Mouse (Mus musculus): Measurements from ENCODE around the gene Slc22a2.
"Not testable (repeated sequence)": the region's sequence is repeated elsewhere in the genome, so short reads cannot be mapped to it uniquely, and the experiment has no call there.

Slc22a2 gene

DNA sequence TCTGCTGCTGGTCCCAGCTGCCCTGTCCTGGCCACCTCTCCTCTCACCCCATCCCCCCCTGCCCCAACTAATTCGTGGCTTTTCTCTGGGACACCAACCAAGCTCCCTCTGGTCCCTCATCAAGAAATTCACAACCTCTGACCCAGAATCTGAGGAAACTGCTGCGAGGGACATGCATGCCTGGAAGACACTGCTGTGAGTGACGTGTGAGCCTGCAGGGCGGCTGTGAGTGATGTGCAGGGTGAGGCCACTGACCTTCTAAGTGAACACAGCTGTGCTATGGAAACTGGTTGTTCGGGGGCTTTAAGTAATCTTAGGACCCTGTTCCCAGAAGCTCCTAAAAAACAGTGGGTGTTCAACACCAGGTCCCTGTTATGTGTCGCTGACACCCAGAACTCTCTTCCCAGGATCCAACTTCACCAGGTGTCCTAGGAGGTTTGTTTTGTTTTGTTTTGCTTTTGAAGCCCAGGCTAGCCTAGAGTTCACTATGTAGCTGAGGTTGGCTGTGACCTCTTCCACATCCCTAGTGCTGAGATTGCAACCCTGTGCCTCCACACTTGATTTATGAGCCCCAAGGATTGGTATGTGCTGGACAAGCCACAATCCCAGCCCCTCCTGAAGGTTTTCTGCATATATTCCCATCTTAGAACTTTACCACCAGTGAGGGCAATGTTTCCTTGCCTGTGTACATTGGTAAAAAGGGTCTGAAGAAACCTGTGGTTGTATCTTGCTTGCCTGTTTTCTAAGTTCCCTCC, 47.2 kb downstream of the Slc22a2 start:
- intact Hi-C loops (cut with DNase I): no loop called here

- intact Hi-C loops (cut with DNase I): no loop called here
These were observed 48.1 kb downstream of the Slc22a2 start for GRCm38 (mm10) chr17:12631771-12632600.

DNA sequence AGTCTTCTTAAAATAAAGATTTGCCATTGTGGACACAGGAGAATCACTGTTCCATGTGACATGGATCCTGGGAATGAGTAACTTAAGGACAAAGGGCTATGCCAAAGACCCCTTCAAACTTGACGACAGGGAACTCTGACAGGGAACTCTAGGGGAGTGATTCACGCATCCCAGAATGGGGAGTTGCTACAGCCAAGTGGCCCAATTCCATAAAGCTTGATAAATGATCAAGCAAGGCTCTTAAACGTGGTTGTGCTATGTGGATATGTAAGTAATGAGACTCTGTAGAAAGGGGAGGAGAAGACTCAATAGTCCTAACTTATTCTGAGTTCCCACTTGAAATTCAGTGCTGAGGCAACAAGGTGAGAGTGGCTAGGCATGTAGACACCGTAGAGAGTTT, 50.9 kb downstream of the Slc22a2 start:
- intact Hi-C loops (cut with DNase I): no loop called here

- intact Hi-C loops (cut with DNase I): no loop called here
These were observed 55.7 kb downstream of the Slc22a2 start for GRCm38 (mm10) chr17:12639585-12639984.

GRCm38 (mm10) chr17:12641087-12641486, 57.2 kb downstream of the Slc22a2 start:
- intact Hi-C loops (cut with DNase I): no loop called here

GRCm38 (mm10) chr17:12645461-12645860, 61.5 kb downstream of the Slc22a2 start:
- intact Hi-C loops (cut with DNase I): no loop called here

DNA sequence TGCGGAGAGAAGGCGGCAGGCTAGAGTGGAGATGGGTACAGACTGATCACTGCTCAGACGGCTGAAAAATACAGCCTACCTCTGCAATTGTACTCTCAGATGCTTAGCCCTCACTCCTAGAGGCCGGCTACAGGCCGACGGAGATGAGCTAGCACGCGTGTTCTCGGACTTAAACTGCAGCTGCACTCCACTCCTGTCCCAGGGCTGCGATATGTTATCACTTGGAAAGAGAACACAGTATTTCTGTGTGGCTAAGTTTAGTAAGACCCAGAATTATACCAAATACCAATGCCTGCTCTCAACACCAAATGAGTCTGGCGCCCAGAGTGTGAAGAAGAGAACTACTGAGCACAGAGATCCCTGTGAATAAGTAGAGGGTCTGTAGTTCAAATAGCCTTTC, 68.7 kb downstream of the Slc22a2 start:
- intact Hi-C loops (cut with DNase I): no loop called here

- intact Hi-C loops (cut with DNase I): no loop called here
These were observed 70.1 kb downstream of the Slc22a2 start for GRCm38 (mm10) chr17:12654061-12654460.

DNA sequence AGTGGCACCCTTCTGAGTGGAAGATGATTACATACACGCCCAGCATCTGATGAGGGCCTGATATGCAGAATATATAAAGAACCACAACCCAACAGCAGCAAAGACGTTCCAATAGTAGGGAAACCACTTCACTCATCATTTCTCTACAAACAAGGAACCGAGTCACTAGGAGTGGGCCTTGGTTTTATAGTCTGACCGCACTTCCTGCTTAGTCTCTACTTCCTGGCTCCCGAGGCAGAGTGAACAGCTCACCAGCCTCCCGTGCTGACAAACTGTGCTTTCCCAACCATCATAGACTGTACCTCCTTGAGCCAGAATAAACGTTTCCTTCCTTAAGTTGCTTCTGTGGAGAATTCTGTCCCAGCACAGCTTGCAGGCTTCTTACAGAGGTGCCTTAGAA, 71.9 kb downstream of the Slc22a2 start:
- intact Hi-C loops (cut with DNase I): no loop called here

GRCm38 (mm10) chr17:12658784-12659183, 74.9 kb downstream of the Slc22a2 start:
- intact Hi-C loops (cut with DNase I): no loop called here

GRCm38 (mm10) chr17:12659233-12659632, 75.3 kb downstream of the Slc22a2 start:
- intact Hi-C loops (cut with DNase I): no loop called here

DNA sequence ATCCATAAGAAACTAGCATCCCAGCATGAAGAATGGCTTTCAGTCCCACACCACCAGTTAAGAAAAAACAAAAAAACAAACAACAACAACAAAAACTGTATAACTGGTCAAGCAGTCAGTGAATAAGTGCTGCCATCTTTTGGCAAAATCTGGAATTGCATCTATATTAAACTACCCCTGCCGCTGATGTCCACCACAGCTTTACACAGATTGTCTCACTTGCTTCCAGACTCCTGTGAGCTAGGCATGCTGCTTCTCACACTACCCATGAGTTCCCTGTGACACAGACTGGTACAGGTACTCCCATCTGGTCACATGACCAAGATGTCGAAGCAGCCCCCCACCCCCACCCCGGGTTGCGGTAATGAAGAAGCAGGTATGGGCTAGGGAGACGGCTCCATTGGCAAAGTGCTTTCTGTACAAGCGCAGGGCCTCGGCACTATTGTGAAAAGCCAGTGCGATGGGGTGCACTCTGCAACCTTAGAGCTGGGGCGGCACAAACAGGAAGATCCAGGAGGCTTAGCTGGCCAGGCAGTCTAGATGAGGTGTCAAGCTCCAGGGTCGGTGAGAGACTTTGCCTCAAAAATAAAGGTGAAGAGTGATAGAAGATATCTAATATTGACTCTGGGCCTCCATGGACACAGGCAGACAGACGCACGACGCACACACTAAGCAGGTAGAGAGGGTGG, 76.8 kb downstream of the Slc22a2 start:
- intact Hi-C loops (cut with DNase I): loop anchor here (1.0 to 5.0 kb wide), 3 partner anchors 126 to 244 kb away; no protein-coding TSS in a partner anchor

- intact Hi-C loops (cut with DNase I): loop anchor here (5.0 kb wide), 1 partner anchor 148 kb away; no protein-coding TSS in a partner anchor
These were observed 80.2 kb downstream of the Slc22a2 start for GRCm38 (mm10) chr17:12664156-12664555.

- intact Hi-C loops (cut with DNase I): no loop called here
These were observed 84.8 kb downstream of the Slc22a2 start for GRCm38 (mm10) chr17:12668478-12669362.

- intact Hi-C loops (cut with DNase I): no loop called here
These were observed 85.4 kb downstream of the Slc22a2 start for GRCm38 (mm10) chr17:12669363-12669679.

DNA sequence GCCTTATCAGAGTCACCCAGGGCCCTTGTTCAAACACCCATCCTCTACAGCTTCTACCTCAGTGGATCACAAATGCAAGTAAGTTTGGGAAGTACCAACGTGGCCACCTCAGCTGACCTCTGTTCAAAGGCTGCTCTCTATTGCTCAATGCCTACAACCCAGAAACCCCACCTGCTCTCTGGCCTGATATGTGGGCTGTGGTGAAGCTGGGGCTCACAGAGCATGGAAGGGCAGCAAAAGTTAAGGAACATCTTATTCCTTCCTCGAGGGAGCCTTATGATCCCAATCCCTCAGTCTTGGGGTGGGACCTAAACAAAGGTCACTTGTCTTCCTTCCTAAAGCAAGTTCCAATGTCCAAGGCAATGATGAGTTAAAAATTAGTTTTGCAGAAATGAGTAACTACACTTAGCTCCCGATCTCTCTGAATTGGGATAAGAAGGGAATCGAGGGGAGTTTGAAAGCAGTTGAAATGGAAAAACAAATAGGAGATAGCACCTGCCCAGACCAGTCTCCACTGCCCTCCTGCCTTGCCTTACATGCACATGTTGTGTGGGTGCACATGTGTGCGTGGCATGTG, 87.2 kb downstream of the Slc22a2 start:
- intact Hi-C loops (cut with DNase I): no loop called here

DNA sequence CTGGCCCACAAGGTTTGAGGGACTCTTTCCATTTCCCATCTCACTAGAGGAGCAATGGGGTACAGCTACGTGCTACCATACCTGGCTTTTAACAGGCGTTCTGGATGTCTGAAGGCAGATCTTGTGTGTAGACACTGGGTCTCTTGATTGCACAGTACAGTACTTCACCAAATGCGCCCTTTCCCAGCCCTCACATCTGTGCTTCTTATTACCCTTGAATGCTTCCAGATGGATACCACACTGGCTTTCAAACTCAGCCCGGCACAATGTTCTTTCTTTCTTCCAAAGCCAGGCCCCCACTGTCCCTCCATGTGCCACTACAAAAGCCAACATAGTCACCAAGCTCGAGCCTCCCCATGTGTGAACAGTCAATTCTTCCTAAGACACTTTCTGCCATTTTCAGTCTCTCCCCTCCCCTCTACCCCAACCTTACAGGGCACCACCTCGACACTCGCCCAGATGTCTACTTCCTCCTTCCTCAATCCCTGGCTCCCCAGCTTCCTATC, 88.4 kb downstream of the Slc22a2 start:
- intact Hi-C loops (cut with DNase I): no loop called here

- intact Hi-C loops (cut with DNase I): no loop called here
These were observed 89.9 kb downstream of the Slc22a2 start for GRCm38 (mm10) chr17:12673871-12674270.

DNA sequence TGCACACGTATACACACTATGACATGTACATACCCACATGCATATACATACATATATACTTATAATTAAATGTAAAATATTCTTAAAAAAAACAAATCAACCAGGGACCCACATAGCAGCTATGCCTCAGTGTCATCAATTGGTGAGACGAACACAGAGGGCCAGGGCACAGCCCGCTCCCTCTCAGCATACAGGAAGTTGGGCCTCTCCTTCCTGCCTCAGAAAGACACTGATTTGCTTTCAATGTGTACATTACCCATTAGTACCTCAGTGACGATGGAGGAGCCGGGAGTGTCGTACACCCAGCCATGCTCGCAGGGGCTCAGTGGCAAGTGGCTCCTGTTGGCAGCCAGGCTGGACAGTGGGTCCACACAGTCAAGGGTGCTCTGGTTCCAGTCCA, 91.0 kb downstream of the Slc22a2 start:
- intact Hi-C loops (cut with DNase I): not testable (repeated sequence)

DNA sequence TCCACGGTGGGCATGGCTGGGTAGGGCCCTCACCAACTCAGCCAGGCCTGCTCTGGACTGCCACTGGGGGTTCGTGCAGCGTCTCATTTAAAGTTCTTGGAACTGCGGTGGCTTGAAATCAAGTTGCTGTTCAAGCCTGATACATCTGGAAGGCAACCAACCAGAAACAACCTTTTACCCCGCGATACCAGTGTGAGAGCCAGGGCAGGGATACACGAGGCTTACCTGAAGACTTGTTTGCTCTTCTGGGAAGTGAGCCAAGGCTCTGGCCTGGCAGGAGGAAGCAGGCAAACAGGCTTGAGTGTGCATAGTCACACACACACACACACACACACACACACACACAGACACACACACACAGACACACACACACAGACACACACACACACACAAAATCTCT, 91.7 kb downstream of the Slc22a2 start, which contains the start of gene Slc22a1:
Slc22a1 (minus strand) TSS at position 184 of the 400 bp plus-strand sequence.
- intact Hi-C loops (cut with DNase I): no loop called here

Measured in adrenal gland (tissue).